Mouse (Mus musculus) intestine, embryonic 14.5 days (tissue): Measurements from ENCODE around the gene Helz. TPM values are rescaled to one million over a fixed set of nuclear protein-coding genes. Genes with fewer than 3 reads are reported as not detected.

Source experiments
- ATAC-seq: fragments of 200-750 bp; cut with Nextera tagmentation; replicated peaks from 2 replicates; pipeline ENCODE4 v1.8.0; 2017; ENCODE audit warnings: low read depth, moderate number of reproducible peaks, moderate TSS enrichment, moderate library complexity; ENCODE audit not compliant: low FRiP score, low TSS enrichment
- DNase-seq: peaks from one replicate; pipeline ENCODE4 v3.0.0-alpha.2; 2018; ENCODE audit warnings: low spot score
- H3K27ac ChIP-seq: fragments of 300-500 bp; sonication (generic); 2 replicates; pipeline ENCODE4 v1.5.1; 2014; ENCODE audit warnings: low read depth, mild to moderate bottlenecking, control low read depth
- H3K27me3 ChIP-seq: fragments of 300-500 bp; sonication (generic); replicated peaks from 2 replicates; pipeline ENCODE4 v1.6.1; 2014; ENCODE audit warnings: low read length, control low read depth; ENCODE audit not compliant: control insufficient read depth, insufficient read depth
- H3K36me3 ChIP-seq: fragments of 300-500 bp; sonication (generic); 2 replicates; pipeline ENCODE4 v1.6.1; 2014; ENCODE audit warnings: low read length, control low read depth; ENCODE audit not compliant: control insufficient read depth, insufficient read depth
- H3K4me1 ChIP-seq: fragments of 300-500 bp; sonication (generic); replicated peaks from 2 replicates; pipeline ENCODE4 v1.6.1; 2014; ENCODE audit warnings: low read length, control low read depth, mixed read lengths; ENCODE audit not compliant: control insufficient read depth, insufficient read depth
- H3K4me2 ChIP-seq: fragments of 300-500 bp; sonication (generic); 2 replicates; pipeline ENCODE4 v1.6.1; 2014; ENCODE audit warnings: low read length
- H3K4me3 ChIP-seq: fragments of 300-500 bp; sonication (generic); 2 replicates; pipeline ENCODE4 v1.5.1; 2014; ENCODE audit warnings: low read depth, low read length, control low read depth, mixed read lengths
- H3K9ac ChIP-seq: fragments of 300-500 bp; sonication (generic); 2 replicates; pipeline ENCODE4 v1.6.1; 2014; ENCODE audit warnings: mild to moderate bottlenecking, low read length
- H3K9me3 ChIP-seq: fragments of 300-500 bp; sonication (generic); 2 replicates; pipeline ENCODE4 v1.6.1; 2016; ENCODE audit warnings: low read length, control low read depth; ENCODE audit not compliant: control insufficient read depth
- WGBS: fragments of 180-500 bp; shearing (Covaris S2); extraction: QIAGEN DNeasy Blood & Tissue Kit; methylation state at CpG from one replicate; pipeline ENCODE4 v1.1.7; 2014; 5-methylcytosine and 5-hydroxymethylcytosine counted together
- polyA plus RNA-seq: library from polyadenylated mRNA; unstranded; fragments of >200 nt; fragmentation: Nextera tagmentation; extraction: Ambion mirVana; gene quantifications from 2 replicates; pipeline ENCODE4 v1.2.1, GENCODE M21; 2014

Gene Helz
- polyA plus RNA-seq, 1 experiment from 2014 or later, result 22.6 TPM

GRCm38 (mm10) chr11:107571318-107571717 is 23.6 kb downstream of the Helz start:
- Histone ChIP-seq H3K4me2 (no peak overlapping the region), H3K4me1 (peaks cover 12% of the 10 kb centered on the region; the same call in 1 of the 2 replicates), H3K9ac (no peak overlapping the region), H3K4me3 (no peak overlapping the region), H3K27ac (no peak overlapping the region), H3K9me3 (no peaks in the 10 kb centered on the region), H3K36me3 (peaks cover 34% of the 10 kb centered on the region), H3K27me3 (no peaks in the 10 kb centered on the region)
- DNase-seq, result no peak
- WGBS, result 86% methylated on average over 2 of the region's 2 CpGs
- no peak for ATAC-seq

GRCm38 (mm10) chr11:107572551-107572950 is 24.8 kb downstream of the Helz start:
- H3K27ac ChIP-seq, result no peak overlapping the region
- H3K4me1 ChIP-seq, result peaks cover 12% of the 10 kb centered on the region; the same call in 1 of the 2 replicates
- no peak overlapping the region for H3K9ac ChIP-seq
- ATAC-seq, result no peak
- H3K4me2 ChIP-seq, result no peak overlapping the region
- peaks cover 34% of the 10 kb centered on the region for H3K36me3 ChIP-seq
- 84% methylated on average over 3 of the region's 3 CpGs for WGBS
- H3K4me3 ChIP-seq, result no peak overlapping the region
- no peaks in the 10 kb centered on the region for H3K27me3 ChIP-seq
- DNase-seq, result no peak
- H3K9me3 ChIP-seq, result no peaks in the 10 kb centered on the region

GRCm38 (mm10) chr11:107573061-107573692 is 25.4 kb downstream of the Helz start:
- Histone ChIP-seq H3K4me1 (peaks cover 12% of the 10 kb centered on the region; the same call in 1 of the 2 replicates), H3K9ac (no peak overlapping the region), H3K27me3 (no peaks in the 10 kb centered on the region), H3K9me3 (no peaks in the 10 kb centered on the region), H3K27ac (peak overlapping the region; percentile 48; the same call in 1 of the 2 replicates), H3K4me3 (no peak overlapping the region), H3K36me3 (peaks cover 35% of the 10 kb centered on the region), H3K4me2 (no peak overlapping the region)
- ATAC-seq, result no peak; the same call in 1 of the 2 replicates
- WGBS, result 45% methylated on average over 11 of the region's 11 CpGs
- peak; percentile 54 for DNase-seq

- Histone ChIP-seq H3K4me3 (no peak overlapping the region), H3K9me3 (no peaks in the 10 kb centered on the region), H3K4me1 (peaks cover 12% of the 10 kb centered on the region; the same call in 1 of the 2 replicates), H3K27ac (peak overlapping the region; percentile 48; the same call in 1 of the 2 replicates), H3K9ac (no peak overlapping the region), H3K36me3 (peaks cover 38% of the 10 kb centered on the region), H3K4me2 (no peak overlapping the region), H3K27me3 (no peaks in the 10 kb centered on the region)
- ATAC-seq, result peak; percentile 86
- peak; percentile 60 for DNase-seq
- WGBS, result 49% methylated on average over 6 of the region's 6 CpGs
Observed at GRCm38 (mm10) chr11:107573847-107574246, 26.1 kb downstream of the Helz start.

- H3K4me3 ChIP-seq, result no peak overlapping the region
- peaks cover 12% of the 10 kb centered on the region; the same call in 1 of the 2 replicates for H3K4me1 ChIP-seq
- DNase-seq (no peak), ATAC-seq (no peak)
- no peaks in the 10 kb centered on the region for H3K9me3 ChIP-seq
- peaks cover 49% of the 10 kb centered on the region for H3K36me3 ChIP-seq
- H3K27ac ChIP-seq, result no peak overlapping the region
- no peaks in the 10 kb centered on the region for H3K27me3 ChIP-seq
- no peak overlapping the region for H3K4me2 ChIP-seq
- H3K9ac ChIP-seq, result no peak overlapping the region
- 94% methylated on average over 20 of the region's 20 CpGs for WGBS
Observed at GRCm38 (mm10) chr11:107574811-107575705, 27.3 kb downstream of the Helz start.

GRCm38 (mm10) chr11:107576186-107576585 is 28.5 kb downstream of the Helz start:
- Histone ChIP-seq H3K4me2 (no peak overlapping the region), H3K36me3 (peaks cover 56% of the 10 kb centered on the region), H3K4me3 (no peak overlapping the region), H3K27me3 (no peaks in the 10 kb centered on the region), H3K4me1 (peaks cover 12% of the 10 kb centered on the region; the same call in 1 of the 2 replicates), H3K9me3 (no peaks in the 10 kb centered on the region), H3K9ac (no peak overlapping the region), H3K27ac (no peak overlapping the region)
- 93% methylated on average over 7 of the region's 7 CpGs for WGBS
- ATAC-seq (no peak), DNase-seq (no peak)

- DNase-seq (no peak), ATAC-seq (no peak)
- Histone ChIP-seq H3K9me3 (no peaks in the 10 kb centered on the region), H3K4me2 (no peak overlapping the region), H3K27ac (no peak overlapping the region), H3K4me3 (no peak overlapping the region), H3K9ac (no peak overlapping the region), H3K27me3 (no peaks in the 10 kb centered on the region), H3K4me1 (peaks cover 12% of the 10 kb centered on the region; the same call in 1 of the 2 replicates), H3K36me3 (peaks cover 58% of the 10 kb centered on the region)
- 86% methylated on average over 8 of the region's 8 CpGs for WGBS
Observed at GRCm38 (mm10) chr11:107577400-107577799, 29.7 kb downstream of the Helz start.

GRCm38 (mm10) chr11:107578226-107578625 is 30.5 kb downstream of the Helz start:
- H3K27me3 ChIP-seq, result no peaks in the 10 kb centered on the region
- H3K27ac ChIP-seq, result no peak overlapping the region
- H3K9me3 ChIP-seq, result no peaks in the 10 kb centered on the region
- H3K4me1 ChIP-seq, result peaks cover 7% of the 10 kb centered on the region; the same call in 1 of the 2 replicates
- DNase-seq (no peak), ATAC-seq (no peak)
- H3K4me3 ChIP-seq, result no peak overlapping the region
- 79% methylated on average over 7 of the region's 7 CpGs for WGBS
- no peak overlapping the region for H3K4me2 ChIP-seq
- H3K9ac ChIP-seq, result no peak overlapping the region
- H3K36me3 ChIP-seq, result peaks cover 58% of the 10 kb centered on the region
